Mouse (Mus musculus) kidney, adult 8-10 months (tissue): Measurements from ENCODE around the gene Arnt2.
A peak's percentile ranks its signal among the peaks of the same experiment; 100 is the strongest.

Experiments
- DNase-seq, 2 experiments: peaks; one replicate each; pipeline ENCODE4 v3.0.0; 2022

Gene Arnt2

DNA sequence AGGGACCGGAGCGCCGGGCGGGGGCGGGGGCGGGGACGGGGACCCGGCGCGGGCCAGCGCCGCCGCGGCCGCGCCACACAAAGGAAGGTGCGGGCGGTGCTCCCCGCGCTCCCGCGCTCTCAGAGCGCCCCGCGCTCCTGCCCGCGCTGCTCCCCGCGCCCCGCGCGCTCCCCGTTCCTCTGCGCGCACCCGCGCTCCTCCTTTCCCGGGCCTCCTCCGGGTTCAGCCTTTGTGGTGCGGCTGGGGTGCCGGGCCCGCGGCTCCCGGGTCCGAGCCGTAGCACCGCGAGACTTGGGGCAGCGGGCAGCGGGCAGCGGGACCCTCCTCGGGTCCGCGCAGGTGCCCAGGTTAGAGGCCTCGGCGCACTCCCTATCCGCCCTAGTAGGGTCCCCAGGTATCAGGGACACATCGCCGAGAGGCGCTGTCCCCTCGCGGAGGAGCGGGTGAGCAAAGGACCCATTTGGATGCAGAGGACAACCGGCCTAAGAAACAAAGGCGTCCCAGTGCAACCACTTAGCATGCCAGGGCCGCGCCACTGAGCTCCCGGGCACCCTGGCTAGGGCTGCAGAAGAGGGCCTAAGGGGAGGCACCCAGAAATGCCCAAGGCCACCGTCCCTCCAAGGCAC lies at the start of gene Arnt2:
Gene Arnt2 (minus strand): TSS at position 281 of the 626 bp plus-strand sequence.
- peak in 1 of 2 experiments; percentile 40 for DNase-seq

DNA sequence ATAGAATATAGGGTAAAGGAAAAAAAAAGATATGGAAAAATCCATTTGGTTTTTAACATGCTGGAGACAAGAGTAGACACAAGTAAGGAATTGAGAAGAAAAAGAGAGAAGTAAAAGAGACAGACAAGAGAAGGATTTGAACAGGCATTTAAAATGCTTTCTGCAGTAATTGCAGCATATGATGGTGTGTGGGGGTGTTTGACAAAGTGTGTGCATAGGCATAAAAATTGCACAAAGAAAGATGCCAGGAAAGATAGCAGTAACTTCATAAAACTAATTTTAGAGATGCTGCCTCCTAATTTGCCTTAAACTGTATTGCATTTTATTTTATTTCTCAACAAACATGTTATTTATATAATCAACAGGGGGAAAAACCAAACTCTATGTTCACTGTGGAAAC lies 41.7 kb upstream of the Arnt2 start:
- no peak for DNase-seq

DNA sequence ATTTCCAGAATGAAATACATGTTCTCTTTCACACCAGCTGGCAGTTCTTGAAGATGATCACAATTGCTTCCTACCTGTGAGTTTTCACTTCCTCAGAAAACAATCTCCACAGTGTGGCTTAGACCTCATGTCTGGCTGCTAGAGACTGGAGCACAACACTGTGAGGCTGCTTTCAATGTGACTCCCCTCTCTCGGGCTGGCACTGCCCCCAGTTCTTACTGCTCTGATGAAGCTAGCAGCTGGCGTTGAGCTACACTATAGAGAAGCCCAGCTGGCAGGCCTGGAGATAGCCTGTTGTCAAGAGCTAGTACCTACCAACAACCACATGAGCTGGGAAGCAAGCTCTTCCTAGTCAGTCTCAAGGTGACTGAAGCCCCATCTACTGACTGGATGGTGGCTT lies 39.1 kb upstream of the Arnt2 start:
- DNase-seq, result no peak

DNA sequence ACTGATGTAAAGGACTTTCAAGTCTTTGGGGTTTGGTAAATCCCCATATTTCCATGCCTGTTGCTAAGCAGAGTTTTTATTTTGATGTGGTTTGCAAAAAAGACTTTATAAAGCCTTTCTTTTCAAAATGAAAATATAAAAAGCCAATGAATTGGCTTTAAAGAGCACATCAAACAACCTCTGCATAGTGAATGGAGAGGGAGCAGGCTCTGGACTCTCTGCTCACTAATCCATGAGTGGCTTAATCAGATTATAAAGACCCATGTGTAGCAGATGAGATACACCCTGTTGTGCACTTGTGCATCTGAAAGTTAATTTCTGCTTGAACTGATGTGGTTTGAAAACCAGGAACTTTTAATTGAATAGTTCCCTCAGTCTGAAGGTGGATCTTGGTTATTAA lies 38.5 kb upstream of the Arnt2 start:
- no peak for DNase-seq

DNA sequence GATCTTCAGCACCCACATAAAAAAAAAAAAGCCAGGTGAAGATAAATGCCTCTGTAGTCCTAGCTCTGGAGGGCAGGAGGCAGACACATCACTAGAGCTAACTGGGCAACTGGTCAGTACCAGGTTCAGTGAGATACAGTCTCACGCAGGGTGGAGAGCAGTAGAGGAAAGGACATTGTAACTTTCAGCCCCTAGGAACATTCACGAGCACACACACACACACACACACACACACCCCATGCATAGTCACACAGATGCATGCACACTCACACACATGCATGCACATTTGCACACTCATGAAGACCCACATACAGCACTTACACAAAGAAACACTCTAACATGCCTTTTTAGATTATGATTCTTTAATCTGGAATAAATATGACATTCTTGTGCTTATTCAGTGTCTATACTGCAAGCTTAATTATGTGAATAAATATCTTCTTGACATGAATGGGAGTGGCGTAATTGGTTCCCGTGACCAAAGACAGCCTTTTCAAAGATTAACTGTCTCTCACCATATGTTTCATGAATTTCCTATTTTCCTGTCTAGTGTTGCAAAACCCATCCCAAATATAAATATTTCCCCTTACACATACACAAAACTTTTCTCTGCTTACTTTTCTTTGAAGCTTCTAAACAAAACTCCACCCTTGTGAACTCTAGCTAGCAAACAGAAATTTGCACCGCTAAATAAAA lies 37.9 kb upstream of the Arnt2 start:
- no peak for DNase-seq

DNA sequence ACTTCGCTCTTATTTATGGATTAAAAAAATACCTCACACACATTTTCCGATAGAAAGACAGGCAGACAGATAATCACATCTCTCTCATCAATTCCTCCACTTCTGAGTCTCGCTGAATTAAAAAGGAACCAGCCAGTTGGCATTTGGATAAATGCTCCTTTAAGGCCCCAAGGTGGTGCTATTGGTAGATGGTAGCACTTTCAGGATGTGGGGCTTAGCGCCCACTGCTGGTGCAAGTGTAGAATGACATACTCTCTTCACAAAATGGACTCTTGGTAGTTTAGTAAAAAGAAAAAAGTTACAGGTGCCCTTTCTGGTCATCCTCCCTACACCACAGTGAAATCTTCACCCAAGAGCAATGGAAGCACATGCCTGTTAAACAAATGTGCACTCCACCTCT lies 37.1 kb upstream of the Arnt2 start:
- DNase-seq, result peak; percentile 54 to 56

DNA sequence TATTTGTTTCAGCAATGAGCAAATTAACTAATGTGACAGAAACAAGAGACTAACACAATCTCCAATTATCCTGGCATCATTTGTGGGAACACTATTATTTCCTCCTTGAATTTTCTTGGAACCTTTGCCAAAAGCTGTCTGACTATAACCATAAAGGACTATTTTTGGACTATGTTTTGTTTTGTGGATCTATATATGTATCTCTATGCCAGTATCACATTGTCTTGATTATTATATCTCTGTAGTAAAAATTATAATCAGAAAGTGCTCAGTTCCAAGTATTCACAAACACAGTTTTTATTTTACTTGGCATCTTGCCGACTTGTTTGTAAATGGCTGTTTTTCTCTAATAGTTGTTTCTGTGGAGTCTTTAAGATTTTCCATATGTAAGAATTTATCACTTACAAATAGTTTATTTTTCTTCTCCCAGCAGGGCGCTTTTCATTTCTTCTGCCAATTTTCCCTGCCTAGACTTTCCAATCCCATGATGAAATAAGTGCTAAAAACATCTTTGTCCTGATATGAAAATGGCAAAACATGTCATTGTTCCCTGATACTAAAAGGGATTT lies 32.5 kb upstream of the Arnt2 start:
- no peak for DNase-seq

DNA sequence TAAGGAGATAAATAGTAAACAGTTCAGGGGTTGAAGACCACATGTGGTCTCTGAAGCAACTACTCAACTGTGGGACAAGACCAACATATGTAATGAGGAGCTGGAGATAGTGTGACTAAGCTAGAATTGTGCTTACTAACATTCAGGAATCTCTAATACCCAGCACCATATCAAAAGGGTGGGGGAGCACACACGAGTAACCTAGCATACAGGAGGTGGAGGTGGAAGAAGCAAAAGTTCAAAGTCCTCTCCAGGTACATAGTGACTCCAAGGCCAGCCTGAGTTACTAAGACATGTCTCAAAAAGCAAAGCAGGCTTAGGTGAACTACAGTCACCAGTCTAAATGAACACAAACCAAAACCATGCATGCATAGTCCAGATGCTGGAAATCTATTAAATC lies 29.6 kb upstream of the Arnt2 start:
- no peak for DNase-seq

DNA sequence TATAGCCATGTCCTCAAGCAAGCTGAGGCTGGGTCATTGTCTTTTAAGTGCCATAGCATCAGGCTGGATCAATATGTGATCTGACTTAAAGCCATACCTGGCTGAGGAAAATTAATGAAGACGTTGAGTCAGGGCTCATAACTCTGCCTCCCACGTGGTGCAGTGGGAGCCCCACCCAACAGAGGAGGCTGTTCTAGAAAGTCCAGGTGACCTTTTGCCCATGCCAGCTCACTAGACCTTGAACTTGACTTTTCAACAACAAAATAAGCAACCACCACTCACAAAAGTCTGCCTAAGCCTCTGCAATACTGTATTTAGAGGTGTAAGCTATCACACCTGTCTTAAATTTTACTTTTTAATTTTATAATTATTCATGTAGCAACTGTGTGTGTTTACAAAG lies 24.9 kb upstream of the Arnt2 start:
- DNase-seq, result peak; percentile 36 to 50

DNA sequence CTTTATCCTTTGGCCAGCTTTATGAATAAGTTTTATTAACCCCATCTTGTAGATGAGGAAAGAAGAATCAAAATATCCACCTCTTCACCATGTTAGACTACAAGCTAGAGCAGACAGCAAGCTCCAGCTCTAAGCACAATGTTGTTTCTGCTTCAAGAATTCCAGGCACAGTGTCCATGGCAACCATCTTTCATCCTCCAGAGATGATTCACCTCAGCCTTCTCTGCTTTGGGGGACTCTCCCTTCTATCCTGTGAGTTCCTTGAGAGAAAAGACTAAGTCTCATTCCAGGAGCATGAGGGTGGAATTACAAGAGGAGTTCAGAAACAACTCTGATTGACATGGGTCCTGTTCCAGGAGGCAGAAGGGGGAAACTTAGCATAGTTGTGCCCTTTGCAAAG lies 22.2 kb upstream of the Arnt2 start:
- DNase-seq, result no peak

DNA sequence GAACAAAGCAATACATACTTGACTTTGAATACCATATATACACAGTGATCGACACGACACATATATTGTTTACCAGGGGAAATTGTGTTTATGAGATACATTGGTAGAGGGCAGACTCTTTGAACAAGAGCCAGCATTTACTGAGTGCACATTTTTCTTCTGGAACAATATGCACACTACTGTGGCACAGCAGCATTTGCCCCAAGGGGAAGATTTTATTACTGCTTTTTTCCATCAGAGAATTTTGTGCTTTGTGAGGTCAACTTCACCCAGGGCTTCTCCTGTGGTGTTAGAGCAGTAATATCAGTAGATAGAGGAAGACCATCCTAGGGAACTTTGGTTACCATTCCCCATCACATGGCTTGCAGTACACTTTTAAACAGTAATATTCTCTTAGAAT lies 17.2 kb upstream of the Arnt2 start:
- peak in 1 of 2 experiments; percentile 37 for DNase-seq

DNA sequence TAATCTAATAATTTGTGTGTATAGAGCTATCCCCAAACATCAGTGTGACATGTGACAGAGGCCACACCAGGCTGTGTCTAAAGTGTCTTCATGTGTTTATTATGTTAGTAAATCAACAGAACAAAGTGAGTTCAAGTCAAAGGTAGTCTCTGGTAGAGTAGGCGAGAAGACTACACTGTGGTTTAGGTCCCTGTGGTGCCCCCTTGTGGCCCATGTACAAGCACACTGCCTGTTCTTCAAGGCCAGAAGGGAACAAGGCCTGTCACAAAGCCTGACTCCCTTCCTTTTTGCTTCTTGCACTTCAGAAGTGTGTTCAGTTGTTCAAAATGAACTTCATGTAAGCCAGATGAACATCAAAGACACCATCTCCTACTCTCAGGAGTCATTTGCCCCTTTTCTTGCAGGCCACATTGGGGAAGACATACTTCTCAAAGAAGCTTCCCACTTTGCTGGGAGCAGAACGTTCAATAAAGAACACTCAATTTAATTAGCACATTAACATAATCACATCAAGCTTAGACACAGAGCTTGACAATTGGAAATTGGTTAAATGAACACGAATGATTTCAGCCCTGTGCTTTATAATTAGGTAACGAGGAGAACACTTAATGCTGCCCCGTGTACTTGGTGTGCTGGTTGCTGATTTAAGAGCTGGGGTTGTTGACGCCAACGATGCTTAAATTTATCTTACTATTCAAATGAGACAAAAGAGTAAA lies 14.9 kb upstream of the Arnt2 start:
- DNase-seq, result peak; percentile 45 to 77

DNA sequence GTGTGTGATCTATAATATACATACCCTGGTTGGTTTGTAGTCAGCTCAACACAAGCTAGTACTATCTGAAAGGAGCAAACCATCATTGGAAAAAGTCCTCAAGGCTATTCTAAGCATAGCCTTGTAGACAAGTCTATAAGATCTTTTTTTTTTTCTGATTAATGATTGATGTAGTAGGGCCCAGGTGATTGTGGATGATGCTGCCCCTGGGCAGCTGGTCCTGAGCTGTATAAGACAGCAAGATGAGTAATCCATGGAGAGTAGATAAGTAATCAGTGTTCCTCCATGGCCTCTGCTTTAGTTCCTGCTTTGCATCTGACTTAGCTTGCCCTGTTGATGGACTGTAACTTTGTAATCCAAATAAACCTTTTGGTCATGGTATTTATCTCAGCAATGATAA lies 11.8 kb upstream of the Arnt2 start:
- no peak for DNase-seq

DNA sequence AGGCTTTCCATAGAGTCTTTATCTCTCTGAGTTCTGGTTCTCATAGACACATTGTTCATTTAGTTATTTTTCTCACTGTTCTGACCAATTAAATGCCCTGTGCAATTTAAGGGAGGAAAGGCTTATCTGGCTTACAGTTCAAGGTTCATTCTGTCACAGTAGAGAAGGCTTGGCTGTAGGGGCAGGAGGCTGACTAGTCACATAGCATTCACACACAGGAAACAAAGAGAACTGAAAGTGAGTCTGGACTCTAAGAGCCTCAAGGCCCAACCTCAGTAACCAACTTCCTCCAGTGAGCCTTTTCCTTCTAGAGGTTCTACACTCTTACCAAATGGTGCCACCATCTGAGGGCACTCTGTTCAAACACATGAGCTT lies 11.3 kb upstream of the Arnt2 start:
- peak in 1 of 2 experiments; percentile 29 for DNase-seq

DNA sequence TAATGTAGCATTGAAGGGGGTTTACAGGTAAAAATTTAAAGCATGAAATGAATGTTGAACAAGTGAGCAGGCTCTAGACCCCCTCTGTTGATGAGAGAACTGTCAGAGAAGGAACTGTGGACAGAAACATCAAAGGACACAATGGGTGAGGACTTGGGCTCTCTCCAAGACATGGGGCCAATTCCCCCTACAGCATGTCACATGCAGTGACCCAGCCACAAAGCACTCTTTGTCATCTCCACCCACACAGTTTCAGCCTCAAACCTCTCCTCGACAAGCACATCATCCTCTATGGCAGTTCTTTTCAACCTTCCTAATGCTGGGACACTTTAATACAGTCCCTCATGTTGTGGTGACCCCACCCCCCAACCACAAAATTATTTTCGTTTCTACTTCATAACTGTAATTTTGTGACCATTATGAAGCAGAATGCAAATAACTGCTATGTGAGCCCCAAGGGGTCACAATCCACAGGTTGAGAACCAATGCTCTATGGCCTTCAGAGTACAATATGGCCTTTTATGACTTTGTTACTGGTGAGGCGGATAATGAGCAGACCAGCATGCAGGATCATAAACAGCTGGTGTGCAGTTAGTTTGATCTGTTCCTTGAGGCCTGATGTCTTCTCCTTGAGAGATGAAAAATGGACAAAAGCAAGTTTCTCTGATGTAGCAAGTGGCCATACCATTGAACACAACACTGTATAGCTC lies 10.8 kb upstream of the Arnt2 start:
- no peak for DNase-seq

DNA sequence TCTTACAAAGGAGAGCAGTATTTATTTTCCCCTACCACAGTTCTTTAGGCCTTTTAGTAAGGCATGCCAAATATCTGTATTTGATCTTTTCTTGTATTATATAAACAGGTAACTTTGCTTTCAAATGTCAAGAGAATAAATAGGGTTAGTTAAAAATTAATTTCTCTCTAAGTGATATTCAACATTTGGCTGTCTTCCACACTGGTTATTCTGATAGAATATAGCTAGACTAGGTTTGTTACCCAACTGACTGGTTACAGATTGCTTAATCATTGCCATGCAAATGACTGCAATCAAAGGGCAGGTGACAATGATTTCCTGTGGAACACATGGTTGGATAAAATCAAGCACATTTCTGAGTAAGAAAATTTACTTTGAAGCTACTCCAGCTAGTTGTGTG lies 7.5 kb upstream of the Arnt2 start:
- DNase-seq, result peak; percentile 49 to 83

DNA sequence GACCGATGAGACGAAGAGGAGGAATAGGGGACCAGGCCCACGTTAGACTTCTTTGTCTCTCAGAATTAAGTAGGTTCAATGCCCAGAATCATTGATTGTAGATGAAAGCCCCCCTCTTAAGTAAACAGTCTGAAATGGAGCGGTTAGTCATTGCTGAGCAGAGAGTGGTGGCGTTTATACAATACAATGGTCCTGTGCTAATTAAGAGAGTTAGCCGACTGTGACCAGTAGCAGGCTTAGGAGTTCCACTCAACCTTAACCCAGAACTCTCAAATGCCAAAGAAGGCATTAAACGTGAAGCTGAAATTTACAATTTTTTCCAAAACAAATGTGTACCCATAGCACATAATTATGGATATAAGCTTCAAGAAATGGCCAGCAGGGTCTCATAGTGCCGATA lies 2.6 kb upstream of the Arnt2 start:
- DNase-seq, result no peak

DNA sequence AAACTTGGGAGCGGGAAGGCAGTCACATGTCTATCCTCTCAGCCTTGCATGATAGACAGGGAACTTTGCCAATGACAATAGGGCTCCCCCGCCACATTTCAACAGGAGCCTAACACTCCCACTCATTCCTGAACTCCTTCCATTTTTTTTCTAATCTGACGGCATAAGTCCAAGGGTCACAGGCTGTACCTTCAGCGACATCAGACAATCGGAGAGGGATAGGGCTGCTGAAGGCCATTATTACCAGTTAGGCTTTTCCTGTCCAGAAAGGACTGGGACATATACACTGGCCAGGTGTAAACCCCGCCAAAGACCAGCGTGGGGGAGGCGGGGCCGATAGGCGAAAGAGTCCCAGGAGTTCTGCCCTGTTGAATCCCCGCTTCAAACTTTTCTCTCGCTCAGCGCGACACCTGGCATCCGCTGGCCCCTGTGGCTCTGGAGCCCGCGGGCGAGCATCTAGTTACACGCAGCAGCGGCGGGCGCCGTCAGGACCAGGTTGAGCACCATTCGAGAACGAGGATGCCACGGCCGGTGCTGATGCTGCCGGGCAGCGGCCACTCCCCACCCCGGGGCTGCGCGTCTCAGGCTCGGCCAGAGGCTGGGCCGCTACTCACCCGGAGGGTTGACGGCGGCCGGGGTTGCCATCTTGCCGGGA lies 608 bp downstream of the Arnt2 start:
- DNase-seq, result peak; percentile 42 to 47

DNA sequence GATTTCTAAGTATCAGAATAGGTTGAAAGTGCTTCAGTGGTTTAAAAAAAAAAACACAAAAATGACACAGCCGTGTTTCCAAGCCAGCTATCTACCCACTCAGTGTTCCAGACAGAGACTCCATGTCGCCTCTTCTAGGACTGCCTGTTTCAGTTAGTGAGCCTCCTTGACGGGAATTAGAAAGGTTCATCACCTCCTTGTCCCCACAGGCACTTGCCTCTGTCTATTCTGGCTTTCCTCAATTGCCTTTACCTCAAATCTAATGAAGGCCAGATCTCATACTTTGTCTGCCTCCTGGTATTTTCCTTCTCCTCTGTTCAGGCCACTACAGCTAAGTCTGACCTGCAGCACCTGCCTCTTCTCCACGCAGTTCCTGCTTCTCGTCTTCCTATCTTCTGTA lies 1.7 kb downstream of the Arnt2 start:
- no peak for DNase-seq

DNA sequence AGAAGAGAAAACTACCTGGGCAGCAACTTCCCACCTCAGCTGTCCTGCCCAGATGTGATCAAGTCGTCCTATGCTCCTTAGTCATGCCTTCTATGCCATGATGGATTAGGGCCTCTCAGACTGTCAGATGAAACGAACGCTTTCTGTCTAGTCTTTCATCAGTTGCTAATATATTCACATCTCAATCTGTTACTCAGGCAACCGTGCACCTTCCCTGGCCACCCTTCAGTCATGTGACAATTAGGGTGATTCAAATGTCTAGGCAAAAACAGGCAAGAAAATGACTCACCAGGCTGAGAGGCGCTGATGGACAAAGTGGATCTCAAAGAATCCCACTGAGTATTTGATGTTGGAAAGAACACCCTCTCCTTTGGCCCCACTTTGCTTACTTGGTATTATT lies 6.6 kb downstream of the Arnt2 start:
- no peak for DNase-seq

DNA sequence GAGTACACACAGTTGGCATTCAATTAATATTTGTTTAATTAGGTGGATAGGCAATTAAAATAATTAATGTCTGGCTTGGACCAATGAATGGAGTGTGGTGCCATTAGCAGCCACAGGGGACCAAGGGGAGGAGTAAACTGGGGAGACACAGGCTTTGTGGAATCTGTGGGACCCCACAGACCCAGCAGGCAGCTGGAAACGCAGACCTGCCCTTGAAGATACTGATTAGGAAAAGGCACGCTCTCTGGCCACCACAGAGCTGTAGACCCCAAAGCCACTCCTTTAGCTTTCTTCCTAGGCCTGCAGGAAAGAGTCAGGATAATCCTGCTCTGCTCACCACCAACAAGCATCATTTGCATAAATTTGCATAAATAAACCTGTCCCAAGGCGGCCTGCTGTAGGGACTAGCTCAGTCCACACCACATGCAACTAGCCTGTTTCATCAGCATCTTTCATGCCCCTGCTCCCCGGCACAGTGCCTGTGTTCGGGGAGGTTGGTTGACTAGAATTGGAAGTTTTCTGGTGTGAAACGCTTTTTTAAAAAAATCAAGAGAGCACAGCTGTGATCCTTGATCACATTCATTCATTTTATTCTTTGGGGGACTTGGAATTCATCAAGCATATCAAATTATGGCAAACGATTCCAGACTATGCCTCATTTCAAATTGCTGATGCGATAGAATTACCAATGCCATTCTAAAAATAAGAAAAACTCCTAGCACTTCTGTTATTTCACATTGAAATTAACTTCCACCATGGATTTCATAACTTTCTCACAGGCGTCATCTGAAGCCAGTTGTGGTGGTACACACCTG lies 8.1 kb downstream of the Arnt2 start:
- no peak for DNase-seq

DNA sequence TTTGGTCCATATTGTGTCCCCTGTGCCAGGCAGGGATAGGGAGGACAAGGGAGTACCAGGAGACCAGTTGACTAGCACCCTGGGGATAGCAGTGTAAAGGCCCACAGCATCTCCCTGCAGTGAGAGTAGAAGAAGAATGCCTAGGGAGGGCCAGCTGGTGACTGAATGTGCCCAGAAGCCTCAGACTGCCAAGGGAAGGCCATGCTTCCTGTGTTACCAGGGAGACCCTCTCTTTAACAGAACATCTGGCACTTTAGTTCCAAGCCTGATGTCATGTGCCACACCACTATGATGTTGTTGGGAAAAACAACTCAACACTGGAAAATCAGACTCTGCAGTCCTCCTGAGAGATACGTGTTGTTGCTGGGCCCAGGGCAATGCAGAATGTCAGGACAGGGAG lies 12.7 kb downstream of the Arnt2 start:
- no peak for DNase-seq
